Mouse (Mus musculus) stomach, embryonic 16.5 days (tissue): ENCODE measurements around the gene Gm21852. TPM values are rescaled to one million over a fixed set of nuclear protein-coding genes. Genes with fewer than 3 reads are reported as not detected.
"Not testable (repeated sequence)": the region's sequence is repeated elsewhere in the genome, so short reads cannot be mapped to it uniquely, and the experiment has no call there.

ENCODE experiments used
- ATAC-seq: fragments of 200-750 bp; cut with Nextera tagmentation; 2 replicates; pipeline ENCODE4 v1.8.0; 2017; ENCODE audit warnings: moderate number of reproducible peaks, moderate TSS enrichment; ENCODE audit not compliant: insufficient read depth, low FRiP score
- H3K27ac ChIP-seq: fragments of 300-500 bp; sonication (generic); 2 replicates; pipeline ENCODE4 v1.5.1; 2014; ENCODE audit warnings: low read length
- H3K27me3 ChIP-seq: fragments of 300-500 bp; sonication (generic); 2 replicates; pipeline ENCODE4 v1.6.1; 2014; ENCODE audit warnings: low read length, control low read depth, mixed read lengths; ENCODE audit not compliant: control insufficient read depth, insufficient read depth
- H3K36me3 ChIP-seq: fragments of 300-500 bp; sonication (generic); 2 replicates; pipeline ENCODE4 v1.6.1; 2014; ENCODE audit warnings: low read length; ENCODE audit not compliant: control insufficient read depth, insufficient read depth
- H3K4me1 ChIP-seq: fragments of 300-500 bp; sonication (generic); 2 replicates; pipeline ENCODE4 v1.6.1; 2014; ENCODE audit warnings: low read length, control low read depth, mixed read lengths; ENCODE audit not compliant: control insufficient read depth, insufficient read depth
- H3K4me2 ChIP-seq: fragments of 300-500 bp; sonication (generic); 2 replicates; pipeline ENCODE4 v1.6.1; 2014; ENCODE audit warnings: low read depth, low read length, mixed read lengths
- H3K4me3 ChIP-seq: fragments of 300-500 bp; sonication (generic); replicated peaks from 2 replicates; pipeline ENCODE4 v1.5.1; 2014; ENCODE audit warnings: mild to moderate bottlenecking, low read length
- H3K9ac ChIP-seq: fragments of 300-500 bp; sonication (generic); 2 replicates; pipeline ENCODE4 v1.6.1; 2014; ENCODE audit warnings: low read length
- H3K9me3 ChIP-seq: fragments of 300-500 bp; sonication (generic); replicated peaks from 2 replicates; pipeline ENCODE4 v1.6.1; 2016; ENCODE audit warnings: low read length, control low read depth; ENCODE audit not compliant: control insufficient read depth
- WGBS: fragments of 180-500 bp; shearing (Covaris S2); extraction: QIAGEN DNeasy Blood & Tissue Kit; methylation state at CpG from one replicate; pipeline ENCODE4 v1.1.7; 2014; 5-methylcytosine and 5-hydroxymethylcytosine counted together
- microRNA-seq: library from miRNA; unstranded; fragments of <30 nt; microRNA quantifications from one replicate; pipeline ENCODE4, GENCODE M21; 2016
- polyA plus RNA-seq: library from polyadenylated mRNA; unstranded; fragments of >200 nt; fragmentation: Nextera tagmentation; extraction: Ambion mirVana; gene quantifications from 2 replicates; pipeline ENCODE4 v1.2.1, GENCODE M21; 2015

Gm21852 gene
- not detected in 2 replicates for polyA plus RNA-seq

DNA sequence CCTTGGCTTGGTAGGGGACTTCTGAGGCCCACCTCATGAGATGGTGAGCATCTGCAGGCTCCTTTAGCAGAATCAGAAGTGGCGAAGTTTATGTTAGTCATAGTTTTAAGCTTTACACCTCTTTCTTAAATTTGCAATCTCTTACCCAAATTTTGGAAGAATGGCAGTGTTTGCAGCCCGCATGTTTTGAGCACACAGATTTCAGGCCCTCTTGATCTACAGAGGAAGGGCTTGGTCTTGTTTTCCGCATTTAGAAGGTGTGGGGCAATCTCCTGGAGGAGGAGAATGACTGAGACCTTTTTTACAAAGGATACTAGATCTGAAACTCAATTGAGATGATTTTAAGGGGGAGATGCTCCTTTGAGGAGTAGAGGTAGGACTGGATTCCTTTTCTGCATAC, at the start of gene Gm21852:
Gene Gm21852 (minus strand): TSS at position 101 of the 400 bp plus-strand sequence.
- H3K4me2 ChIP-seq, ATAC-seq, H3K9me3 ChIP-seq, H3K27ac ChIP-seq, H3K9ac ChIP-seq, H3K4me1 ChIP-seq, H3K4me3 ChIP-seq, H3K27me3 ChIP-seq, H3K36me3 ChIP-seq: not testable (repeated sequence)
- WGBS, result no CpG with 5 or more reads among the region's 3 CpGs

Small RNAs within 50 kb of the gene (microRNA-seq; reads per million reads assigned to microRNA genes)
- gene Gm27466 (not detected), gene Gm28018 (not detected)

Other genes starting within 250 kb of the Gm21852 start
- gene Gm21797, start 123.8 kb upstream of the Gm21852 start, polyA plus RNA-seq, result not detected in 2 replicates
- not detected in 2 replicates for gene Gm20795, start 152.9 kb upstream of the Gm21852 start, polyA plus RNA-seq